In genomic region chr3:51889776-51890175, GRCm38 (mm10) we compare ENCODE assay signal across 9 mouse cellular contexts.
DNase-seq lines count a peak whose midpoint lies in the region; ATAC-seq lines count a peak whose summit lies in the region.
"Had no signal": no experiment of that assay in that cellular context is flagged by ENCODE, and none has a peak within 500 bp of the region (broad histone marks: within the 10 kb centered on the region; RNA-seq: fewer than 3 reads in every experiment).

No protein-coding gene starts in this region.

- H3K4me3 ChIP-seq in heart, embryonic 11.5 days (ENCODE audit: low read depth, low read length): no peak overlapping the region
- H3K4me3 ChIP-seq in heart, embryonic 13.5 days: no peak overlapping the region
- H3K4me3 ChIP-seq in midbrain, embryonic 16.5 days (ENCODE audit: low read depth, low read length): no peak overlapping the region

- H3K27ac ChIP-seq in heart, embryonic 11.5 days (ENCODE audit: low read depth, low read length): no peak overlapping the region
- 0 out of 2 replicates have a peak overlapping the region, but pooled peaks have one; percentile 4 for H3K27ac ChIP-seq in heart, embryonic 13.5 days (replicated peaks)
- H3K27ac ChIP-seq in midbrain, embryonic 16.5 days (ENCODE audit: low read length): peak overlapping the region; percentile 85
- H3K27ac ChIP-seq: kidney, postnatal 0 days had no signal

- peaks cover 21% of the 10 kb centered on the region for H3K4me1 ChIP-seq in heart, embryonic 11.5 days (ENCODE audit: control insufficient read depth, insufficient read depth, low read length)
- peaks cover 25% of the 10 kb centered on the region for H3K4me1 ChIP-seq in heart, embryonic 13.5 days
- H3K4me1 ChIP-seq in midbrain, embryonic 16.5 days (ENCODE audit: control insufficient read depth, insufficient read depth, low read length): peaks cover 26% of the 10 kb centered on the region

- H3K9ac ChIP-seq in heart, embryonic 11.5 days (ENCODE audit: low read depth, low read length): no peak overlapping the region
- H3K9ac ChIP-seq in heart, embryonic 13.5 days: peak overlapping the region; percentile 16; the same call in 1 of the 2 replicates
- 0 out of 2 replicates have a peak overlapping the region, but pooled peaks have one; percentile 5 for H3K9ac ChIP-seq in midbrain, embryonic 16.5 days (ENCODE audit: low read depth, low read length)

- H3K36me3 ChIP-seq in heart, embryonic 11.5 days (ENCODE audit: control insufficient read depth, insufficient read depth, low read length): no peaks in the 10 kb centered on the region
- no peaks in the 10 kb centered on the region for H3K36me3 ChIP-seq in heart, embryonic 13.5 days
- H3K36me3 ChIP-seq in midbrain, embryonic 16.5 days (ENCODE audit: control insufficient read depth, insufficient read depth, low read length): no peaks in the 10 kb centered on the region

- no peaks in the 10 kb centered on the region for H3K27me3 ChIP-seq in heart, embryonic 11.5 days (ENCODE audit: control insufficient read depth, insufficient read depth, low read length)
- H3K27me3 ChIP-seq in heart, embryonic 13.5 days (replicated peaks): no peaks in the 10 kb centered on the region
- H3K27me3 ChIP-seq in midbrain, embryonic 16.5 days (ENCODE audit: control insufficient read depth, insufficient read depth, low read depth, low read length): no peaks in the 10 kb centered on the region

- H3K4me2 ChIP-seq in heart, embryonic 11.5 days: no peak overlapping the region
- no peak overlapping the region for H3K4me2 ChIP-seq in heart, embryonic 13.5 days
- no peak overlapping the region for H3K4me2 ChIP-seq in midbrain, embryonic 16.5 days (ENCODE audit: low read length)

- 72% methylated on average over 5 of the region's 5 CpGs for WGBS in heart, embryonic 11.5 days (ENCODE audit: insufficient replicate concordance)
- WGBS in heart, embryonic 13.5 days: 51% methylated on average over 5 of the region's 5 CpGs
- WGBS in midbrain, embryonic 16.5 days: 36% methylated on average over 5 of the region's 5 CpGs

- H3K9me3 ChIP-seq in heart, embryonic 11.5 days (replicated peaks; ENCODE audit: control insufficient read depth, low read length): no peaks in the 10 kb centered on the region
- H3K9me3 ChIP-seq in heart, embryonic 13.5 days: no peaks in the 10 kb centered on the region
- no peaks in the 10 kb centered on the region for H3K9me3 ChIP-seq in midbrain, embryonic 16.5 days (replicated peaks; ENCODE audit: control insufficient read depth, low read length, poor library complexity, severe bottlenecking)

- DNase-seq in heart, adult 18-20 months: peak; percentile 40 to 66
- peak; percentile 89 for DNase-seq in cerebellum, adult 11 months
- DNase-seq in left cerebral cortex, adult 11 months (ENCODE audit: low spot score): peak; percentile 54
- DNase-seq in embryo, embryonic 9.5 days (ENCODE audit: extremely low spot score): no peak
- no peak for DNase-seq in urinary bladder, postnatal 10 days (ENCODE audit: low spot score)

- no peak for ATAC-seq in heart, embryonic 11.5 days (replicated peaks; ENCODE audit: insufficient number of reproducible peaks, low FRiP score, low TSS enrichment)
- no peak for ATAC-seq in heart, embryonic 13.5 days (ENCODE audit: extremely low read depth, insufficient number of reproducible peaks, low FRiP score, low TSS enrichment)
- peak; percentile 63 for ATAC-seq in midbrain, embryonic 16.5 days

Comparison
In these comparisons a context has a peak if more than half of its experiments do, and no peak if none do; other contexts are left out.
1. DNase-seq: peak in heart, adult 18-20 months (2 of 2), cerebellum, adult 11 months (single experiment) and left cerebral cortex, adult 11 months (single experiment); none in embryo, embryonic 9.5 days (single experiment) and urinary bladder, postnatal 10 days (single experiment).